Mouse (Mus musculus): ENCODE data around the gene Slc12a3. TPM values are rescaled to one million over a fixed set of nuclear protein-coding genes. Genes with fewer than 3 reads are reported as not detected.

Slc12a3 gene
- total and polyA plus RNA-seq, 3 experiments, result 0.17 TPM; not detected in 2

GRCm38 (mm10) chr8:94412518-94412917, 83.5 kb downstream of the Slc12a3 start:
- dilution Hi-C loops (cut with MboI; ENCODE audit: extremely low pct_ligation_motif_present, extremely low pct_unique_long_range_greater_than_20kb, low sequenced_read_pairs), result no loop called here
- no peak overlapping the region for H3K4me3 ChIP-seq (replicated peaks in 1 of 3; ENCODE audit: low read depth in 2 of 3, low read length in 2 of 3, poor library complexity in 1 of 3)

DNA sequence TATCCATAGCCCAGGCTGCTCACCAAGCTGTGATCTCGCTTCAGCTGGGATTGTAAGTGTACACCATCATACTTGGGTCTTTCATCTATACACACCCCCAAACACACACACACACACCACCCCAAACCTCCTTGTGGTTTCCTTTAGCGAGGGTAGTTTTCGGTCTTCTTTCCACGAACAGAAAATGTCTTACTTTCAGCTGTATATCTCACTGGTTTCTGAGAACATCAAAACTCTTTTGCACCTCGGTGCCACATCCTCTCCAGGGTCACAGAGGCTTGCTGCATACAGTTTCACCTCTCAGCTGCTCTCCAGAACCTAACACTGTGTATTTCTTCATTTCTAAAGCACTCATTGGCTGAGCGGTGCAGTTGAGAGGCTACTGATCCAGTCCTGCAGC, 84.5 kb downstream of the Slc12a3 start:
- DNase-seq (ENCODE audit: extremely low read depth), result no peak
- peak overlapping the region; percentile 51; the same call in 1 of the 2 replicates for H3K4me2 ChIP-seq (ENCODE audit: insufficient read depth, low read depth, poor library complexity, severe bottlenecking)
- in situ Hi-C loops (cut with MboI; ENCODE audit: low pct_ligation_motif_present, low pct_unique_long_range_greater_than_20kb, low sequenced_read_pairs), result no loop called here
- no peak overlapping the region for H3K27ac ChIP-seq (ENCODE audit: insufficient read depth, low read depth)
- H3K27me3 ChIP-seq (replicated peaks), result no peaks in the 10 kb centered on the region
- no peak for TF ChIP-seq HCFC1 (IDR thresholded peaks at IDR 0.05; ENCODE audit: low read depth, low read length)
- TF ChIP-seq MAX (IDR thresholded peaks at IDR 0.05; ENCODE audit: low read length), result no peak
- TF ChIP-seq ETS1 (conservative IDR thresholded peaks at IDR 0.05; ENCODE audit: low read depth, low read length), result no peak
- no peak for TF ChIP-seq EP300 (IDR thresholded peaks at IDR 0.05; ENCODE audit: low read length)
- TF ChIP-seq USF2 (conservative IDR thresholded peaks at IDR 0.05; ENCODE audit: low read depth, low read length), result no peak
- TF ChIP-seq BHLHE40 (IDR thresholded peaks at IDR 0.05; ENCODE audit: low read depth, low read length), result no peak
- TF ChIP-seq POLR2AphosphoS2 (IDR thresholded peaks at IDR 0.05; ENCODE audit: low read depth, low read length), result no peak
- TF ChIP-seq IRF4 (IDR thresholded peaks at IDR 0.05; ENCODE audit: low read depth, low read length), result no peak
- no peak for TF ChIP-seq MAFK (IDR thresholded peaks at IDR 0.05; ENCODE audit: insufficient replicate concordance, low read length)
- no peak for TF ChIP-seq USF1 (IDR thresholded peaks at IDR 0.05; ENCODE audit: low read depth, low read length)
- no peak for TF ChIP-seq GABPA (IDR thresholded peaks at IDR 0.05; ENCODE audit: insufficient replicate concordance, low read depth, low read length)
- TF ChIP-seq MEF2A (IDR thresholded peaks at IDR 0.05; ENCODE audit: borderline replicate concordance, low read depth, low read length), result no peak
- TF ChIP-seq ZC3H11A (IDR thresholded peaks at IDR 0.05; ENCODE audit: low read depth, low read length), result no peak
- no peak for TF ChIP-seq MAZ (IDR thresholded peaks at IDR 0.05; ENCODE audit: low read depth, low read length)
- no peak for TF ChIP-seq MXI1 (IDR thresholded peaks at IDR 0.05; ENCODE audit: low read depth, low read length)
- no peak for TF ChIP-seq SIN3A (IDR thresholded peaks at IDR 0.05; ENCODE audit: low read length)
- no peak for TF ChIP-seq SMC3 (IDR thresholded peaks at IDR 0.05; ENCODE audit: low read depth, low read length)
- TF ChIP-seq RCOR1 (conservative IDR thresholded peaks at IDR 0.05; ENCODE audit: low read depth, low read length), result no peak
- no peak for TF ChIP-seq JUND (conservative IDR thresholded peaks at IDR 0.05; ENCODE audit: low read depth, low read length)
- TF ChIP-seq UBTF (IDR thresholded peaks at IDR 0.05; ENCODE audit: low read depth, low read length), result no peak
- H3K4me3 ChIP-seq (replicated peaks in 1 of 3; ENCODE audit: low read depth in 2 of 3, low read length in 2 of 3, poor library complexity in 1 of 3), result no peak overlapping the region
- no peaks in the 10 kb centered on the region for H3K36me3 ChIP-seq (replicated peaks in 1 of 2; ENCODE audit: control insufficient read depth in 1 of 2, insufficient read depth in 1 of 2, low read length in 1 of 2)
- no peak overlapping the region for H3K9ac ChIP-seq (ENCODE audit: insufficient read depth, low read depth)
- no peaks in the 10 kb centered on the region for H3K79me2 ChIP-seq (replicated peaks; ENCODE audit: control insufficient read depth, extremely low read depth, insufficient read depth, poor library complexity, severe bottlenecking)
- dilution Hi-C loops (cut with MboI; ENCODE audit: extremely low pct_ligation_motif_present, extremely low pct_unique_long_range_greater_than_20kb, low sequenced_read_pairs), result no loop called here
- H3K4me1 ChIP-seq (ENCODE audit: control insufficient read depth in 1 of 2, insufficient read depth in 2 of 2), result peaks cover 12 to 23% of the 10 kb centered on the region in 2 experiments; a peak in 3 of 4 replicates
- no peaks in the 10 kb centered on the region for H3K9me3 ChIP-seq (replicated peaks; ENCODE audit: low read length)

More at GRCm38 (mm10) chr8:94412518-94412917, 83.5 kb downstream of the Slc12a3 start:
- H3K4me2 ChIP-seq (ENCODE audit: insufficient read depth, low read depth, poor library complexity, severe bottlenecking), result no peak overlapping the region
- peaks cover 12 to 16% of the 10 kb centered on the region in 2 experiments; a peak in 3 of 4 replicates for H3K4me1 ChIP-seq (ENCODE audit: control insufficient read depth in 1 of 2, insufficient read depth in 2 of 2)
- no peak overlapping the region for H3K9ac ChIP-seq (ENCODE audit: insufficient read depth, low read depth)
- H3K27me3 ChIP-seq (replicated peaks), result no peaks in the 10 kb centered on the region
- no peaks in the 10 kb centered on the region for H3K9me3 ChIP-seq (replicated peaks; ENCODE audit: low read length)
- no peak for DNase-seq (ENCODE audit: extremely low read depth)
- TF ChIP-seq USF1 (IDR thresholded peaks at IDR 0.05; ENCODE audit: low read depth, low read length) (no peak), MEF2A (IDR thresholded peaks at IDR 0.05; ENCODE audit: borderline replicate concordance, low read depth, low read length) (no peak), ZMIZ1 (IDR thresholded peaks at IDR 0.05; ENCODE audit: low read depth, low read length) (no peak)
- H3K27ac ChIP-seq (ENCODE audit: insufficient read depth, low read depth), result no peak overlapping the region
- in situ Hi-C loops (cut with MboI; ENCODE audit: low pct_ligation_motif_present, low pct_unique_long_range_greater_than_20kb, low sequenced_read_pairs), result no loop called here
- no peaks in the 10 kb centered on the region for H3K36me3 ChIP-seq (replicated peaks in 1 of 2; ENCODE audit: control insufficient read depth in 1 of 2, insufficient read depth in 1 of 2, low read length in 1 of 2)
- H3K79me2 ChIP-seq (replicated peaks; ENCODE audit: control insufficient read depth, extremely low read depth, insufficient read depth, poor library complexity, severe bottlenecking), result no peaks in the 10 kb centered on the region

Measured in CH12.LX (cell line).